Mouse (Mus musculus): Measurements from ENCODE around the gene Lat2.

The Lat2 gene

DNA sequence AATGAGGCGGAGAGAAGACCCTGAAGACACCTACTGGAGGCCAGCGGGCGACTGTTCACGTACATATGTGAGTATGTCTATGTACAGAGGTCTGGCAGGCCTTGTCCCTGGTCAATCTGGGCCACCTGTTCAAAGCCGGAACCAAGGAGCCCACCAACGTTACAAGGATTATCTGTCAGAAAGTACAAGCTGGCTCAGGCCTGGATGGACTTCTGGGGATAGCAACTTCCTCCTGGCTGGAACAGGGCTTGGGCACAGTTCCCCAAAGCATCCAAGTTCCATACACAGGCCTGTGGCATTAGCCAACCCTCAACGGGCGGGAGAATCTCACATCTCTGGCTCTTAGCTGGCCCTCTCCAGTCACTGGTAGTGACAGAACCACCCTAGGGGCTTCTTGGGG is 529 bp downstream of the Lat2 start:
- in situ Hi-C loops (cut with MboI; ENCODE audit: low sequenced_read_pairs) = loop anchor here (10.0 kb wide), 1 partner anchor 109 kb away; no protein-coding TSS in a partner anchor

DNA sequence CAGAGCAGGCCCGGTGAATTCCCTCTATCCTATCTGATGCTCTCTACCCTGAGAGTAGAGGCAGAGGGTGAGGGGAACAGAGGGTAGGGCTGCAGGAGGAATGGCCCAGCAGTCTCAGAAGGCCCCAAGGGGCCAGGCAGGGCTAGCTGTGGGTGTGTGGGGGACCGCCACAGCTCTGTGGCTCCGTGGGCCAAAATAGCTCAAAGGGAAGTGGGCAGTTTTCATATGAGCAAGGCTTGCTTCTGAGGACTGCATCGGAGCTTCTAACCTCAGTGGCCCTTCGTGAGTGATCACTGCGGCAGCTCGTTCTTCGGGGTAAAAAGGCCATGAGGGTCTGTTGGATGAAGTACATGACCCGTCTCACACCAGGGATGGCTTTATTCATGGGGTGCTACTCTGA is 1.1 kb downstream of the Lat2 start:
- in situ Hi-C loops (cut with MboI; ENCODE audit: low sequenced_read_pairs) = loop anchor here (10.0 kb wide), 1 partner anchor 109 kb away; no protein-coding TSS in a partner anchor

DNA sequence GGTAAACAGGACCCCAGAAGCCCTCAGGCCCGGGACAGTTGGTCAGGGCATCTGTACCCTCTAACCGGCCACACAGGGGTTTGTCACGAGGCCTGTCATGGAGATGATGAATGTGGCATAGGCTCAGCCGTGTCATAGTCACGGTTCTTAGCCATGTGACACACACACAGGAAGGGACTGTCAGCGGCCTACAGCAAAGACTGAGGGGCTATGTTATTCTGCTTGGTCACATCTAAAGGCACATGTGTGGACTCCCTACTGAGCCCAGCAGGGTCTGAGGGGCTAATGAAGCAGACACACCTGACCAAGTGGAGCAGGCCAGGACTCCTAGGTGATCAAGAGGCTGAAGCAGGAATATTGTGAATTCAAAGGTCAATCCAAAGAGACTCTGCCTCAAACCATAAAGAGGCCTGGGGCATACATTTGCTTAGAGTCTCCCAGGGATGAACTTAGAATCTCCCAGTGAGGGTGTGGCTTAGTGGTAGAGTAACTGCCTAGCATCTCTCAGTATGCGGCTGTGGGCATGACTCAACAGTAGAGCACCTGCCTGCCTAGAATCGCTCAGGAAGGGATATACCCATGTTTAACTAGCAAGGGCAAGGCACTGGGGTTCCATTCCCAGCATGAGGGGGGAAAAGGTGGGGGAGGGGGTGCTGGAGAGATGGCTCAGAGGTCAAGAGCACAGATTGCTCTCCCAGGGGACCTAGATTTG is 2.9 kb downstream of the Lat2 start:
- in situ Hi-C loops (cut with MboI; ENCODE audit: low sequenced_read_pairs) = loop anchor here (10.0 kb wide), 1 partner anchor 107 kb away; no protein-coding TSS in a partner anchor

DNA sequence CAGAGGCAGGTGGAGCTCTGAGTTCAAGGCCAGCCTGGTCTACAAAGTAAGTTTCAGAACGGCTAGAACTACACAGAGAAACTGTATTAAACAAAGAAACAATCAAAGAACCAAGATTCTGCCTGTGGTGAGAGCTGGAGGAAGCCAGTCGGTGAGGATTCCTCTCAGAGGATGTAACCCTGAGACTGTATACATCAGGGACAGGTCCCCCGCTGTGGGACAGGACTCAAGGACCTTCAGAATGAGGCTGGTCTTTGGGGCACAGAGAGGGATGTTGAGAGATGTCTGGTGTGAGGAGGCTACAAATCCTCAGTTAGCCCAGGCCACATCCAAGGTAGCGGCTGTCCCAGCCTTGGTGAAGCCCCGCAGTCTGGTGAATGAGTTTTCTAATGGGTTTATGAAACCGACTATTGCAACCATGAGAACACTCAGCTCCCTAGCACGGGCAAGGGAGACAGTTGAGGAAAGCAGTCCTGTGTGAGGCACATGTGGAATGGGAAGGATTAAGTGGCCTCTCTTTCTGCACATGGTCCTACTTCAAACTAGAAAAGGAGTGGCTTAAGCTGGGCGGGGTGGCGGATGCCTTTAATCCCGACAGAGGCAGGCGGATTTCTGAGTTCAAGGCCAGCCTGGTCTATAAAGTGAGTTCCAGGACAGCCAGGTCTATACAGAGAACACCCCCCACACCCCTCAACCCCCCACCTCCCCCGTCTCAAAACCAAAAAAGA is 4.7 kb downstream of the Lat2 start:
- in situ Hi-C loops (cut with MboI; ENCODE audit: low sequenced_read_pairs) = loop anchor here (10.0 kb wide), 1 partner anchor 105 kb away; no protein-coding TSS in a partner anchor

DNA sequence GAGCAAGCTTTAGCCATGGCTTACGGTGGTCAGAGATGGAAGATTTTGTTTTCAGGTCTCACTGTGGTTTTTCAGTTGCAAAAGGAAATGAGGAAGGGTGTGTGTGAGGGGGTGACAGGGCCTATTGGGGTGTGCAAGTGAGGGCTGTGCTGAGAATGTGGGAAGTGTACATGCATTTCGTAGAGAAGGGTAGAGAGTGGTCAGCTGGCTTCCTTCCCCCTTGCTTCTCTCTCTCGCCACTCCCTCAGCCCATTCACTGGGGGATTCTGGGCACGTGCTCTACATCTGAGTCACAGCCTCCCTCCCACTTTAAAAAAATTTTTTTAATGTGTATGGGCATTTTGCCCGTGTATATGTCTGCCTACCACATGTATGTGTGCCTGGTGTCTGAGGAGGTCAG is 7.7 kb downstream of the Lat2 start:
- in situ Hi-C loops (cut with MboI; ENCODE audit: low sequenced_read_pairs) = no loop called here

DNA sequence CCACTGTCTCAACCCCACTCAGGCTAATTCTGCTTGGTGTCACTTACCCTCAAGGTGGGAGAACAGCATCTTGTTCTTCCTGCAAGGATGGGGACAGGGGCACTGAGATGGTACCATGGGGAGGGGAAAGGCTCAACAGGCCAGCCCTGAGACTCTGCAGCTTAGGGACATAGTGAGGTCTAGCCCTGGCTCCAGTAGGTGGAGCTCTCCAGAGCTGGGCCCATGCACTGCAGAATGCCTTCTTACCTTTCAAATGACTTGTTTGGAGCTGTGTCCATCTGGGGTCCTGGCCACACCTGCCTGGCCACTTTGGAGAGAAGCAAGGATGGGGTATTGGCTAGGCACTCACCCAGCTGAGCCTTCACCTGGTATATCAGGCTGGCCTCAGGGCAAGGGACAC is 8.5 kb downstream of the Lat2 start:
- in situ Hi-C loops (cut with MboI; ENCODE audit: low sequenced_read_pairs) = no loop called here

DNA sequence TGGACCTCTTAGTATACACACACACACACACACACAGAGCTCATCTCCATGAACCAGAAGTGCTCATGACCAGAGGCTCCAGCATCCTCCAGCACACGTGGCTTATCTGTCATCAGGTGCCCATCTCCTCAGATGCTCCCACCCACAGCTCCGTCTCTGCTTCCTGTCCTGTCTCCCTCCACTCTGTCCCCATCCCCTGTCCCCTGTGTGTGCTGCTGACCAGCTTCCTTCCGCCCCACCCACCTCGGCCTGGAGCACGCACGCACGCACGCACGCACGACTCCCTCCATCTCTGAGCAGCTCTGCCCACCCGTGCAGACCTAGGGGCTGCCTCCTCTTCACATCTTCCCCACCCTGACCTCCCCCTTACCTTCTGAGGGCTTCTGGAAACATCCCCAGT is 10.4 kb downstream of the Lat2 start:
- in situ Hi-C loops (cut with MboI; ENCODE audit: low sequenced_read_pairs) = no loop called here

DNA sequence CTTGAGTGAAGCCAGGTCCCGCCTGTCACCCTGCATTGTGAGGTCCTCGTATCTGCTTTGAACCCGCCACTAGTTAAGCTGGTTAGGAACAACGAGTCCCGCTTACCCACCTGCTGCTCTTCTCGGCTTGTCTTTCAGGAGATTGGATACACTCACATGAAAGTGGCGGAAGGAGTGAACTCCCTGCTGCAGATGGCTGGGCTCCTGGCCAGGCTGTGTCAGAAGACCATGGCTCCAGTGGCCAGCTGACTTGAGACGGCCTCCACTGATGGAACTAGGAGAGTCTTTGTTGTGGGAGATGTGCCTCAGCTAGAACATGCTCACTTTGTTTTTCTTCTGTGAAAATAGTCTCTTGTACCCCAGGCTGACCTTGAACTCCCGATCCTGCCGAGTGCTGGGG is 17.1 kb downstream of the Lat2 start:
- in situ Hi-C loops (cut with MboI; ENCODE audit: low sequenced_read_pairs) = loop anchor here (25.0 kb wide), 1 partner anchor 210 kb away; no protein-coding TSS in a partner anchor

DNA sequence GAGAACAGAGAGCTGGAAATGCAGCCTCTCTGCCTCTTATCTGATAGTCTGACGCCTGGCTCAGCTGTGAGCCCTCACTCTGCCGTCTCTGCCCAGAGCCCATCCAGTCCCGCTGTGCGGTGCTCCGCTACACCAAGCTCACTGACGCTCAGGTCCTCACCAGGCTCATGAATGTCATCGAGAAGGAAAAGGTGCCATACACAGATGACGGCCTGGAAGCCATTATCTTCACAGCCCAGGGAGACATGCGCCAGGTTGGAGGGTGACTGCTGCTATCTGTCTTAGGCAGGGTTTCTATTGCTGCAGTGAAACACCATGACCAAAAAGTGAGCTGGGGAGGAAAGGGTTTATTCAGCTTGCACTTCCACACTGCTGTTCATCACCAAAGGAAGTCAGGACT is 21.7 kb downstream of the Lat2 start:
- in situ Hi-C loops (cut with MboI; ENCODE audit: low sequenced_read_pairs) = loop anchor here (25.0 kb wide), 1 partner anchor 206 kb away; no protein-coding TSS in a partner anchor

DNA sequence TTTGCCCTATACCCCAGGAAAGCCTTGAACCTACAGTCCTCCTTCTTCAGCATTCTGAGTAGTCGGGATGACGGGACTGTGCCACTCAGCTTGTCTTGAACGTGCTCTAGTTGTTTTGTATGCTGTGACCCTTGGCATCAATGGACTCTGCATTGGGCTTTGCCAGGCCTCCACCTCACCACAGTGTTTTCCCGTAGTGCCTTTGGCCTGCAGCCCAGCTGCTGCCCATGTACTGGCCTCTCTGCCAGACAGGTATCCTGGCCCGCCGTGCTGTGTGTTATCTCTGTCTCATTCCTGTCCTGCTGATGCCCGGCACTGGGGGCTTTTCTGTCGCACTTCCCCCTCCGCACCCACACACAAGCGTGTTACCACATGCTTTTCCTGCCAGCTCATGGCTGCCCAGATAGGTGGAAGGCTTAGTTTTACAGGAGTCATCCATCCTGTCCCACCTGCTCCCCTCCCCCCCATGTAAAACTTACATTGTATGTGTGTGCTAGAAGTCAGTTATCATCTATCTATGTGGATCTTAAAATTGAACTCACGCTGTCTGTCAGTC is 22.7 kb downstream of the Lat2 start:
- in situ Hi-C loops (cut with MboI; ENCODE audit: low sequenced_read_pairs) = loop anchor here (25.0 kb wide), 1 partner anchor 205 kb away; no protein-coding TSS in a partner anchor

DNA sequence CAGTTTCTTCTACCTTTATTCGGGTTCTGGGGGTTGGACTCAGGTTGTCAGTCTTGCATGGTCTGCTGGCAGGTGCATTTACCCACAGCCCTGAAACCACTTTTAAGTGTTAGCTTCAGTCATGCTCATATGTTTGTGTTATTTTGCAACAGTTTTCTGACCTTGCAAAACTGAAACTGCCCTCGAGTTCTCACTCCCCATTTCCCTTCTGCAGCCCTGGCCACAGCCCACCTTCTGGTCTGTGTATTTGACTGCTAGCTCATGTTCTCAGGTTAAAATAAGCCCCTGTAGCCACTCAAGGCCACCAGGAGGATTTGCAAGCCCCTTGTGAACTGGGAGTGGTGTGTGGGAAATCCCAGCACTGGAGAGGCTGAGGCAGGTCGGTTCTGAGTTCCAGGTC is 24.9 kb downstream of the Lat2 start:
- in situ Hi-C loops (cut with MboI; ENCODE audit: low sequenced_read_pairs) = loop anchor here (25.0 kb wide), 1 partner anchor 203 kb away; no protein-coding TSS in a partner anchor

DNA sequence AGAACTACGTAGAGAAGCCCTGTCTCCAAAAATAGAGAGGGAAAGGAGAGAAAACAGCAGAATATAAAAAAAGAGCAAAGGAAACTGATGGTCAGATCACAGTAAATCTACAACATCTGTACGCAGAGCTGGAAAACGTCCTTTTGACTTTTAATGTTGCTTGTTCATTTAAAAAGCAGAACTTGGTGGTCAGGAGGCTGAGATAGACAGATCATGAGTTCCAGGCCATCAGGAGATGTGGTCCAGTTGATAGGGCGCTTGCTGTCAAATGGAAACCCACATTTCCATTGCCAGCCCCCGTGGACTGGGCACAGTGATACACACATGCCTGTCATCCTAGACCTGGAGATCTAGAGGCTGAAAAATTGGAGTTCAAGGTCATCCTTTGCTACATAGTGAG is 30.0 kb downstream of the Lat2 start:
- in situ Hi-C loops (cut with MboI; ENCODE audit: low sequenced_read_pairs) = loop anchor here (5.0 to 25.0 kb wide), 2 partner anchors 33 to 197 kb away; partner anchors contain the start of gene Lat2

DNA sequence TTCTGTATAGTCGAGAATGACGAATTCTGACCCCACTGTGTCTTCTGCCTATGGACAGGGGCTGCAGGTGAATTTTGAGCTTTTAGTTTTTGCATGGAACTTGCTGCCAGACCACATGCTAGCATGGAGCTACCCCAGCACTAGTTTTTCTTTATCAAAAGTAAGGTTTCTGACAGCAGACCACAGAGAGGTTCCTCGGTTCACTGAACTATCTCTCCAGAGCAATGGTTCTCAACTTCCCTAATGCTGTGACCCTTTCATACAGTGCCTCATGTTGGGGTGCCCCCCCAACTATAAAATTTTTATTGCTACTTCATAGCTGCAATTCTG is 31.0 kb downstream of the Lat2 start:
- in situ Hi-C loops (cut with MboI; ENCODE audit: low sequenced_read_pairs) = loop anchor here (5.0 to 25.0 kb wide), 2 partner anchors 33 to 197 kb away; partner anchors contain the start of gene Lat2

DNA sequence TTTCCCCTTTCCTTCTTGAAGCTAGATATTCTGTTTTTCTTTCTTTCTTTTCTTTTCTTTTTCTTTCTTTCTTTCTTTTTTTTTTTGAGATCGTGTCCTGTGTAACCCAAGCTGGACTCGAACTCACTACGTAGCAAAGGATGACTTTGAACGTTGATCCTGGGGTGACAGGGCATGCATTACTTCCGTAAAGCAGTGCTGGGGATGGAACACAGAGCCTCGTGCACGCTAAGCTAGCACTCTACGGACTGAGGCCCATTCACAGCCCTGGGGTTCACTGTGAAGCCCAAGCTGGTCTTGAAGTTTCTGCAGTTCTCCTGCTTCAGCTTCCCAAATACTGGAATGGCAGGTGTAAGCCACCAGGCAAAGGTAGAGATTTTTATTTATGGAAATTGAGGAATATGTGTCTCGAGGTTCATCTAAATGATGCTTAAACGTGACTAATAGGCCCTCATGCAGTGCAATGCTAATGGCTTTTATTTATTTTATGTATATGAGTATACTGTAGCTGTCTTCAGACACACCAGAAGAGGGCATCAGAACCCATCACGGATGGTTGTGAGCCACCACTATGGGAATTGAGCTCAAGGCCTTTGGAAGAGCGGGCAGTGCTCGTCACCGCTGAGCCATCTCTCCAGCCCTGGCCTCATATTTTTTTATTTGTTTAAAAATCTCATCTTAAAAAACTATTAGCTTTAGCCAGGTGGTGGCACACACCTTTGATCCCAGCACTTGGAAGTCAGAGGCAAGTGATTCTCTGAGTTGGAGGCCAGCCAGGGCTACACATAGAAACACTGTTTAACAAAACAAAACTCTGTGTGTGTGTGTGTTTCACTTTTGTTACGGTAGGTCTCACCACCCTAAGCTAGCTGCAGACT is 31.6 kb downstream of the Lat2 start:
- in situ Hi-C loops (cut with MboI; ENCODE audit: low sequenced_read_pairs) = loop anchor here (5.0 to 25.0 kb wide), 2 partner anchors 34 to 196 kb away; partner anchors contain the start of gene Lat2

DNA sequence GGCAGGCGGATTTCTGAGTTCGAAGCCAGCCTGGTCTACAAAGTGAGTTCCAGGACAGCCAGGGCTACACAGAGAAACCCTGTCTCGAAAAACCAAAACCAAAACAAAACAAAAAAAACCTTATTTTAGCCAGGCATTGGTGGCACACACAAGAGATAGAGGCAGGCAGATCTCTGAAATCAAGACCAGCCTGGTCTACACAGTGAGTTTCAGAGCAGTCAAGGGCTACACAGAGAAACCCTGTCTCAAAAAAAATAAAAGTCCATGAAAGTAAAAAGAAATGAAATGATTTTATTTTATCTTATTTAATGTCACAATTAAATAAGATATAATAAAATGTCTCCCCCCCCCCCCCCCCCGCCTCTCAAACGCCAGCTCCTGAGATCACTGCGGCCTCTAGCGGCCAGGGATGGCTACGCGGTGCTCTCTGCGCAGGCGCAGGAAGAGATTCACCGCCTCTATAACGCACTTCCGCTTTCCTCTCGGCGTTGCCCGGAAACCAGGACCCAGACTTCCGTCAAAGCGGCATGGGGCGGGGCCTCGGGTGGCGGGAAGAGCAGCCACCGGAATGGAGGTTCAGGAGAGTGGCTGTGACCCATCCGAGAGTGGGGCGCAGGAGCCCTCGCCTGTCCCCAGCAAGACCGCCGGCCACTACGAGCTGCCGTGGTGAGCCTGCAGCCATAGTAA is 32.5 kb downstream of the Lat2 start:
- in situ Hi-C loops (cut with MboI; ENCODE audit: low sequenced_read_pairs) = loop anchor here (5.0 to 25.0 kb wide), 2 partner anchors 35 to 195 kb away; partner anchors contain the start of gene Lat2

DNA sequence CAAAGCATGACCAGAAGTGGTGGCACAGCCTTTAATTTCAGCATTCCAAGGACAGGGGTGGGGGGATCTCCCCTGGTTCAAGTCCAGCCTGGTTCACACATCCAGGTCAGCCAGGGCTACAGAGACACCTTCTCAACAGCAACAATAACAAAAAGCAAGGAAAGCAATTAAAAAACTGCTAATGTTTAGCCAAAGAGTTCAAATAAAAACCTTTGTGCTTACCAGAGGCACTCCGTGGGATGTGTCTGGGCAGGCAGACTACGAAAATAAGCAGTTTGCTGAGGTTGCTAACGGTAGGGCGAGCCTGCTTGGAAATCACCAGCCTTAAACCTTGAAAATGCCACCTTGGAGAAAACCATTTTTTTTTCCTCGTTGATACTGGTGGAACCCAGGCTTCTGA is 33.7 kb downstream of the Lat2 start, which contains the start of gene Rfc2:
TSS of gene Rfc2 (plus strand) at position 221 of the 400 bp plus-strand sequence.
- in situ Hi-C loops (cut with MboI; ENCODE audit: low sequenced_read_pairs) = loop anchor here (5.0 to 25.0 kb wide), 2 partner anchors 36 to 194 kb away; partner anchors contain the start of gene Lat2

DNA sequence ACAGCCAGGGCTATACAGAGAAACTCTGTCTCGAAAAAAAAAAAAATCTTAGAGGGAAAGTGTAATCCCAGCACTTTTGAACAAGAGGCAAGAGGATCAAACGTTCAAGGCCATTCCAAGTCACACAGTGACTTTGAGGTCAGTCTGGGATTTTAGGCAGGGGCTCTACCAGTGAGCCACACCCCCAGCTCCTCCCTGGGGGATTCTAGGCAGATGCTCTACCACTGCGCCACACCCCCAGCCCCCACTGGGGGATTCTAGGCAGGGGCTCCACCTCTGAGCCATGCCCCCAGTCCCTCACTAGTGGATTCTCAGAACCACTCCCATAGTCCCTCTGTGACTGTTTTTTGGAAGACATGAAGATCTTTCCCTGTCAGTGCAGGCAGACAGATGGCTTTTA is 35.7 kb downstream of the Lat2 start:
- in situ Hi-C loops (cut with MboI; ENCODE audit: low sequenced_read_pairs) = loop anchor here (10.0 to 25.0 kb wide), 2 partner anchors 64 to 192 kb away; no protein-coding TSS in a partner anchor

DNA sequence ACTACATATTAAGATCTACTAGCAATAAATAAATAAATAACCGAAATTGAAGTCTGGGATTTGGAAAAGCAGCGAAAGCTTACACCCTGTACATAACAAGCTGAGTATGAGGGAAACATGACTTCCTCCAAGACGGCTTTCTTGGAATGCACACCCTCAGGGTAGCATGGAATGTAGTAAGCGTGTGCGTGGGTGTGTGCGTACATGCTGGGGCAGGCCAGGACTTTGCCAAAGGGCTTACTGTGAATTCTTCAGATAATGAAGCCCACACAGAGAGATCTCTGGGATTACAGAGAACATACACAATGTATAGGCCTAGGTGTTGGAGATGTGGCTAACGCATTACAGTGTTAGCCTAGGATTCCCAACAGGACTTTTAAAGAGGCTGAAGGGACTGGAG is 37.3 kb downstream of the Lat2 start:
- in situ Hi-C loops (cut with MboI; ENCODE audit: low sequenced_read_pairs) = loop anchor here (10.0 to 25.0 kb wide), 2 partner anchors 63 to 190 kb away; no protein-coding TSS in a partner anchor

DNA sequence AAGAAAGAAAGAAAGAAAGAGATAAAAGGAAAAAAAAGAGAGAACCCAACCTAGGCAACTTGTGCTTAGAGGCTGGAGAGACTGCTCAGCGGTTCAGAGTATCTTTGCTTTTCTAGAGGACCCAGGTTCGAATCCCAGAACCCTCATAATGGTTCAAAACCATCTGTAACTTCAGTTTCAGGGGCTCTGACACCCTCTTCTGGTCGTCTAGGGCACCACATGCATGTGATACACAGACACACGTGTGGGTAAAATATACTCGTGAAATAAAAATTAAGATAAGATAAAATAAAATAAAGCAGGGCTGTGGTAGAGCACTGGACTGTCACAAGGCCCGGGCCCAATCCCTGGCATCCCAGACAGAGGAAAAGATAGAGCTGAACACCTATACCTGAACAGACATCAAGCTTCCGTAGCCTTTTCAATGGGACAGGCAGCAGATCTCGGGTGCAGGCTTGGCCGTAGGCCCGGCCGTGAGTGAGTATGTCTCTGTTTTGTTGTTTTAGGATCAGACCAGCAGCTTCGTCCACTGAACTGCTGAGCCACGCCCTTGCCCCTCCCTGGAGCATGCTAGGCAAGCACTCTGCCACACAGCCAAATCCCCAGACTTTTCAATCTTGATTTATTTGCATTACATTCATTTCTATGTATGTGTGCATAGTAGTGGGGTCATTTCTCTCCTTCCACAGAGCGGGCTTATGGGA is 38.2 kb downstream of the Lat2 start:
- in situ Hi-C loops (cut with MboI; ENCODE audit: low sequenced_read_pairs) = loop anchor here (10.0 to 25.0 kb wide), 2 partner anchors 62 to 189 kb away; no protein-coding TSS in a partner anchor
